Mouse (Mus musculus): Measurements from ENCODE around the gene Kcnq2. TPM values are rescaled to one million over a fixed set of nuclear protein-coding genes. Genes with fewer than 3 reads are reported as not detected.

The Kcnq2 gene
- polyA plus RNA-seq, 1 experiment from 2014 or later: 18.9 TPM

DNA sequence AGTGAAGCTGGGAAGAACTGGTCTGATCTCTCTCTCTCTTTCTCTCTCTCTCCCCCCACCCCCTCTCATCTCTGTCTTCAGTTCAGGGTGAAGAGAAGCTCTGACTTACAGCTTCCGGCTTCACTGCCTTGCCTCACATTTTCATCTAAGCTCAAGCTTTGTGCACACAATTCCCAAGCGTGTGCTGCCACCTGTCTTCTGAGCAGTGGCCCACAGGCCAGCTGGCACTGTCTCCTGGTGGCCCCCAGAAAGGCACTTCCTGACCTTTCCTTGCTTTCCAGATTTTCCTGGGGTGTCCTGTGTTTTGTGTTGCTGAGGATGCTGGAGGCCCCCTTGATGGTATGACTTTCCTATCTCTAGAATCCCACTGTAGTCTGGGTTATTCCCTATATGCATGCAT is 31.0 kb downstream of the Kcnq2 start:
- ATAC-seq (ENCODE audit: low FRiP score): no peak
- DNase-seq (ENCODE audit: low spot score): no peak
- no peaks in the 10 kb centered on the region for H3K9me3 ChIP-seq (ENCODE audit: control insufficient read depth, low read length)
- no peak overlapping the region for H3K27ac ChIP-seq (ENCODE audit: low read depth, low read length)
- H3K9ac ChIP-seq (ENCODE audit: low read depth, low read length): no peak overlapping the region
- H3K4me1 ChIP-seq (replicated peaks; ENCODE audit: control insufficient read depth, insufficient read depth, low read length): peaks cover 2% of the 10 kb centered on the region; the same call in 1 of the 2 replicates
- no peaks in the 10 kb centered on the region for H3K27me3 ChIP-seq (ENCODE audit: control insufficient read depth, insufficient read depth, low read length)
- no peak overlapping the region for H3K4me3 ChIP-seq (ENCODE audit: low read depth, low read length)
- no peaks in the 10 kb centered on the region for H3K36me3 ChIP-seq (ENCODE audit: control insufficient read depth, insufficient read depth, low read length)
- 63% methylated on average over 2 of the region's 2 CpGs for WGBS
- no peak overlapping the region for H3K4me2 ChIP-seq (replicated peaks; ENCODE audit: low read depth, low read length)

DNA sequence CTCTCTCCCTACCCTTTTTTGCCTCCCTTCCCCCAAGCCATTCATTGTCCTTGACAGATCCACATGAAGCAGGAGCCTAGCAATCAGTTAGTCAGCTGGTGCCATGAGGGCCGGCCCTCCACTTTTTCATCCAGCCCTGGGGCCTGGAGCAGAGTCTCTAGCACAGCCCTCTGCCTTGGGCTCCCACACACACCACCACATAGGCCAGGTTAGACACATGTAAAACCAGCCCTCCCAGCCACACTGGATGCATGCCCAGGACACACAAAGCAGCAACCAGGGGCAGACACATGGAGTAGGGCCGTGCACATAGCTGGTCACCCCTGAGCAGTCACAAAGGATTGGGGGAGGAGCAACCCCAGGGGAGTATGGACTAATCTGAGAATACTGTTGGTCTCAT is 32.9 kb downstream of the Kcnq2 start:
- Histone ChIP-seq H3K4me2 (replicated peaks; ENCODE audit: low read depth, low read length) (no peak overlapping the region), H3K9me3 (ENCODE audit: control insufficient read depth, low read length) (no peaks in the 10 kb centered on the region), H3K27ac (ENCODE audit: low read depth, low read length) (peak overlapping the region; percentile 76), H3K4me1 (replicated peaks; ENCODE audit: control insufficient read depth, insufficient read depth, low read length) (peaks cover 2% of the 10 kb centered on the region; the same call in 1 of the 2 replicates), H3K36me3 (ENCODE audit: control insufficient read depth, insufficient read depth, low read length) (no peaks in the 10 kb centered on the region), H3K9ac (ENCODE audit: low read depth, low read length) (peak overlapping the region; percentile 32; the same call in 1 of the 2 replicates), H3K4me3 (ENCODE audit: low read depth, low read length) (no peak overlapping the region), H3K27me3 (ENCODE audit: control insufficient read depth, insufficient read depth, low read length) (no peaks in the 10 kb centered on the region)
- 18% methylated on average over 2 of the region's 2 CpGs for WGBS
- ATAC-seq (ENCODE audit: low FRiP score) (peak; percentile 82), DNase-seq (ENCODE audit: low spot score) (peak; percentile 52)

DNA sequence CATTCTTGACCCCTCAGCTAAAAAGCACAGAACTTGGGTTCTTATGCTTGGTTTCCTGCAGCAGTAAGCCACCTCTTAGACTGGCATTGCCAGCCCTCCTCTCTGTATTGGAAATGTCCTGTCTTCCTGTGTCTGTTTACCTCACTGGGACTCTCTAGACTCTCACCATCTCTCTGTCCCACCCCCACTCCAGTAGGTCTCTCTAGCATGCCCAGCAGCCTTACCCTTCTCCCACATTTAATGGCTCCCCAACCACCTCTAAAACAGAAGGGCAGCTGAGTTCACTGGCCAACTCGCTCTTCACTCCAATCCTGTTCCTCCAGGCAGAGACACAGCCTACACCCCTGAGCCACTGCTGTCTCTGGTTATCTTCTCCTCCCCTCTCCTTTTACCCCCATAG is 33.5 kb downstream of the Kcnq2 start:
- Histone ChIP-seq H3K9ac (ENCODE audit: low read depth, low read length) (no peak overlapping the region; the same call in 1 of the 2 replicates), H3K27ac (ENCODE audit: low read depth, low read length) (peak overlapping the region; percentile 76), H3K4me3 (ENCODE audit: low read depth, low read length) (no peak overlapping the region), H3K4me2 (replicated peaks; ENCODE audit: low read depth, low read length) (no peak overlapping the region), H3K27me3 (ENCODE audit: control insufficient read depth, insufficient read depth, low read length) (no peaks in the 10 kb centered on the region), H3K4me1 (replicated peaks; ENCODE audit: control insufficient read depth, insufficient read depth, low read length) (peaks cover 2% of the 10 kb centered on the region; the same call in 1 of the 2 replicates), H3K36me3 (ENCODE audit: control insufficient read depth, insufficient read depth, low read length) (no peaks in the 10 kb centered on the region), H3K9me3 (ENCODE audit: control insufficient read depth, low read length) (no peaks in the 10 kb centered on the region)
- peak; percentile 44 for ATAC-seq (ENCODE audit: low FRiP score)
- DNase-seq (ENCODE audit: low spot score): no peak
- 79% methylated on average over 1 of the region's 1 CpGs for WGBS

DNA sequence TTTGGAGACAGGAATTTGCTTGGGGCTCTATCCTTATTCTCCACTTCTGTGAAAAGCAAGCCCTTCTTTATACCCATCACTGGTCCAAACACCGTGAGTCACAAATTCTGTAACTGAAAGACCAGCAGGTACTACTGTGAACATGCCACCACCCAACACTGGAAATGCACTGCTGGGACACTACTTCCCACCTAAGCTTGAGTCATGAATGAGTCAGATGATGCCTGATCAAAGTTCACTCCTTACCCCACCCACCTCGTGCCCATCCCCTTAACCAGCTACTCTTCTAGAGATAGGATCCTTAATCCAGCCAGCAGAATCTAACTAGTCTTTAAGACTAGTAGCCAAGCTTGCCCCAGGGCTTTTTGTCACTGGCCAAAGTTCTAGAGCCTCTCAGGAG is 35.0 kb downstream of the Kcnq2 start:
- no peaks in the 10 kb centered on the region for H3K9me3 ChIP-seq (ENCODE audit: control insufficient read depth, low read length)
- no peak for DNase-seq (ENCODE audit: low spot score)
- 97% methylated on average over 2 of the region's 2 CpGs for WGBS
- ATAC-seq (ENCODE audit: low FRiP score): no peak
- H3K4me3 ChIP-seq (ENCODE audit: low read depth, low read length): no peak overlapping the region
- H3K27ac ChIP-seq (ENCODE audit: low read depth, low read length): no peak overlapping the region
- H3K9ac ChIP-seq (ENCODE audit: low read depth, low read length): no peak overlapping the region
- no peaks in the 10 kb centered on the region for H3K36me3 ChIP-seq (ENCODE audit: control insufficient read depth, insufficient read depth, low read length)
- H3K27me3 ChIP-seq (ENCODE audit: control insufficient read depth, insufficient read depth, low read length): no peaks in the 10 kb centered on the region
- no peak overlapping the region for H3K4me2 ChIP-seq (replicated peaks; ENCODE audit: low read depth, low read length)
- peaks cover 2% of the 10 kb centered on the region; the same call in 1 of the 2 replicates for H3K4me1 ChIP-seq (replicated peaks; ENCODE audit: control insufficient read depth, insufficient read depth, low read length)

DNA sequence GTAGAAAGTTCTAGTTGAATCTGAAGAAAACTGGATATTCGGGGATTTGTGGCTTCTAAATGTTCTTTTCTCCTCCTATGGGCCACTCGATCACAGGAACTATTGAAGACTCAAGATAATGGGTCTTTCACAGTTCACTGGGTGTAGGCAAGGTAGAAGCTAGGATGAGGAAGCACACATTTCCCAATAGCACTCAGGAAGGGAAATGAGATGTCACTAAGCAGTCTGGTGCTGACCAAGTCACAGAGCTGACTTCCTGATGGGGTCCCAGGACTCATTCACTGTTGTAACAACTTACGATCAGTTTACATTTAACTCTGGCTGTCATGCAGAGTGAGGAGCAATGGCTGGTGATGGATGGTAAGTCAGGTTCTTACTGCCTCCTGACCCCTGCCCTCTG is 45.0 kb downstream of the Kcnq2 start:
- no peaks in the 10 kb centered on the region for H3K27me3 ChIP-seq (ENCODE audit: control insufficient read depth, insufficient read depth, low read length)
- H3K36me3 ChIP-seq (ENCODE audit: control insufficient read depth, insufficient read depth, low read length): no peaks in the 10 kb centered on the region
- 85% methylated on average over 3 of the region's 3 CpGs for WGBS
- H3K4me1 ChIP-seq (replicated peaks; ENCODE audit: control insufficient read depth, insufficient read depth, low read length): no peaks in the 10 kb centered on the region
- H3K4me3 ChIP-seq (ENCODE audit: low read depth, low read length): no peak overlapping the region
- no peak overlapping the region for H3K4me2 ChIP-seq (replicated peaks; ENCODE audit: low read depth, low read length)
- DNase-seq (ENCODE audit: low spot score) (no peak), ATAC-seq (ENCODE audit: low FRiP score) (no peak)
- H3K9ac ChIP-seq (ENCODE audit: low read depth, low read length): no peak overlapping the region
- H3K9me3 ChIP-seq (ENCODE audit: control insufficient read depth, low read length): no peaks in the 10 kb centered on the region
- no peak overlapping the region for H3K27ac ChIP-seq (ENCODE audit: low read depth, low read length)

DNA sequence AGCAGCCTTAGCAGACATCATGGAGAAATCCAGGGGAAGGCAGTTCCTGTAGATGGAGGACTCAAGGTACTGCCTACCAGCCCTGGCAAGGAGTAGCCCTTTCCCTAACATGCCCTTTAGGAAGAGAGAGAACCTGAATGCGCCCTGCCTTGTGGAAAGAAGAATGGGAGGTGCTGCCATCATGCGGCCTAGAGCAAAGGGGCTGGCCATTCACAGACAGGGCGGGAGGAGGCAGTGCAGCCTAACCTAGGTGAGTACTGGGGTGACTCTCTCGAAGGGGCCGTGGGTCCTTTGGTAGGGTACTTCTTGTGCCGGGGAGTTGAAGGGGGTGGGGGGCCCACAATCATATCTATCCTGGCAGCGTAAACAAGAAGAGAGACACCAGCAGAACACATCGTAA is 50.1 kb downstream of the Kcnq2 start:
- Histone ChIP-seq H3K27ac (ENCODE audit: low read depth, low read length) (no peak overlapping the region), H3K4me3 (ENCODE audit: low read depth, low read length) (no peak overlapping the region), H3K4me2 (replicated peaks; ENCODE audit: low read depth, low read length) (no peak overlapping the region), H3K9me3 (ENCODE audit: control insufficient read depth, low read length) (no peaks in the 10 kb centered on the region), H3K9ac (ENCODE audit: low read depth, low read length) (no peak overlapping the region), H3K27me3 (ENCODE audit: control insufficient read depth, insufficient read depth, low read length) (no peaks in the 10 kb centered on the region), H3K4me1 (replicated peaks; ENCODE audit: control insufficient read depth, insufficient read depth, low read length) (no peaks in the 10 kb centered on the region), H3K36me3 (ENCODE audit: control insufficient read depth, insufficient read depth, low read length) (no peaks in the 10 kb centered on the region)
- 63% methylated on average over 8 of the region's 8 CpGs for WGBS
- DNase-seq (ENCODE audit: low spot score): no peak
- ATAC-seq (ENCODE audit: low FRiP score): no peak

DNA sequence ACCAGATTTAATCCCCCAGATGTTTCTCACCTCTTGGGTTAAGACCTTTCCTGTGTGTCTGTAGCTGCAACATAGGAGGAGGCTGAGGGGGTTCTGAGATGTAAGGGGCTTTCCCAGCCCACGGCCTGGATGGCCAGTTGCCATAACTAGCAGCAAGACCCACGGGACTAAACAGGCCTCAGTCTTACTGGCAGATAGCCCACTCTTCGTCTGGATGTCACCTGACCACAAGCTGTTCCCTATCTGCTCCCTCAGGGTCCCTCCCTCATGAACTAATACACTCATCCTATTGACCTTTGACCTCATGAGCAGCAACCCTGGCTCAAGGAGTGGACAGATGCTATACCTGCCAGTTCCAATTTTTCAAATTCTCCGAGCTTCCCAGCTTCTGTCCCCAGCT is 51.2 kb downstream of the Kcnq2 start:
- H3K27ac ChIP-seq (ENCODE audit: low read depth, low read length): no peak overlapping the region
- WGBS: 71% methylated on average over 4 of the region's 4 CpGs
- DNase-seq (ENCODE audit: low spot score) (no peak), ATAC-seq (ENCODE audit: low FRiP score) (no peak)
- no peak overlapping the region for H3K4me3 ChIP-seq (ENCODE audit: low read depth, low read length)
- H3K4me2 ChIP-seq (replicated peaks; ENCODE audit: low read depth, low read length): no peak overlapping the region
- no peaks in the 10 kb centered on the region for H3K27me3 ChIP-seq (ENCODE audit: control insufficient read depth, insufficient read depth, low read length)
- no peaks in the 10 kb centered on the region for H3K36me3 ChIP-seq (ENCODE audit: control insufficient read depth, insufficient read depth, low read length)
- no peaks in the 10 kb centered on the region for H3K4me1 ChIP-seq (replicated peaks; ENCODE audit: control insufficient read depth, insufficient read depth, low read length)
- no peak overlapping the region for H3K9ac ChIP-seq (ENCODE audit: low read depth, low read length)
- H3K9me3 ChIP-seq (ENCODE audit: control insufficient read depth, low read length): no peaks in the 10 kb centered on the region

DNA sequence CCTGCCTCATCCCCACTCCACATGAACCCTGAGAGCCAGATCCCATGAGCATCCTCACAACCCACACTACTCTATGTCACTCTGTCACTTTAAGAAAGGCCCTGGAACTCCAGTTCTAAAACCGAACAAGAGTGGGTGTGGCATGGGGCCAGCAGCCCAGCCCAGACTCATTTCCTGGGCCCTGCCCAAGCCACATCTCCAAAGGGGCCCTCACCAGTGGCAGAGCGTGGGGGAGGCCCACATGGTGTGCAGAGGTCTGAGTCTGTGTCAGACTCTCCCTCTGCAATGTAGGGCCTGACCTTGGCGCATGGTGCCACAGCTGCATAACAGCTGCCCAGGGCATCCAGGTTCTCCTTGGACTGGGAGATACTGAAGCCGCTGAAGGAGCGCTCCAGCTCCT is 54.2 kb downstream of the Kcnq2 start:
- no peak overlapping the region for H3K27ac ChIP-seq (ENCODE audit: low read depth, low read length)
- H3K27me3 ChIP-seq (ENCODE audit: control insufficient read depth, insufficient read depth, low read length): no peaks in the 10 kb centered on the region
- H3K4me1 ChIP-seq (replicated peaks; ENCODE audit: control insufficient read depth, insufficient read depth, low read length): no peaks in the 10 kb centered on the region
- H3K4me2 ChIP-seq (replicated peaks; ENCODE audit: low read depth, low read length): no peak overlapping the region
- H3K4me3 ChIP-seq (ENCODE audit: low read depth, low read length): no peak overlapping the region
- H3K9ac ChIP-seq (ENCODE audit: low read depth, low read length): no peak overlapping the region
- no peaks in the 10 kb centered on the region for H3K36me3 ChIP-seq (ENCODE audit: control insufficient read depth, insufficient read depth, low read length)
- ATAC-seq (ENCODE audit: low FRiP score): no peak
- no peaks in the 10 kb centered on the region for H3K9me3 ChIP-seq (ENCODE audit: control insufficient read depth, low read length)
- no peak for DNase-seq (ENCODE audit: low spot score)
- WGBS: 76% methylated on average over 5 of the region's 5 CpGs

DNA sequence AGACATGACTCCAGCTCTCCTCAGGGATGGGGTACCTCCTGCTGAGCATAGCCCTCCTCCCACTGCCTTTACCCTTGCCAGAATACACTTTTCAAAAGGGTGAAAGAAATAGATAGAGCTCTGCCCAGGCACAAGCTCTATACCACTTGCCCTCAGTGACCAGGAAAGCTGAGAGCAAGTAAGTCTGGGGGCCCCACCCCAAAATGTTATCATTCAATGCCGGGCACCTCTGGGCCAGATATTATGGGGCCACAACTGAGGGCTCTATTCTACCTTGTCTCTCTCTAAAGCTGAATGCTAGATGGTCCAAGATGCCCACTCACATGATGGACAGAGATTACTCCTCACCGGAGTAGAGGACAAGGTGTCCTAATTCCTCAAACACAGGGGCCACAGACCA is 55.6 kb downstream of the Kcnq2 start:
- ATAC-seq (ENCODE audit: low FRiP score): no peak
- 88% methylated on average over 2 of the region's 2 CpGs for WGBS
- Histone ChIP-seq H3K9ac (ENCODE audit: low read depth, low read length) (no peak overlapping the region), H3K4me1 (replicated peaks; ENCODE audit: control insufficient read depth, insufficient read depth, low read length) (no peaks in the 10 kb centered on the region), H3K36me3 (ENCODE audit: control insufficient read depth, insufficient read depth, low read length) (no peaks in the 10 kb centered on the region), H3K4me2 (replicated peaks; ENCODE audit: low read depth, low read length) (no peak overlapping the region), H3K9me3 (ENCODE audit: control insufficient read depth, low read length) (no peaks in the 10 kb centered on the region), H3K27me3 (ENCODE audit: control insufficient read depth, insufficient read depth, low read length) (no peaks in the 10 kb centered on the region), H3K27ac (ENCODE audit: low read depth, low read length) (no peak overlapping the region), H3K4me3 (ENCODE audit: low read depth, low read length) (no peak overlapping the region)
- no peak for DNase-seq (ENCODE audit: low spot score)

Data from hindbrain, embryonic 11.5 days (tissue).